Mouse (Mus musculus): ENCODE data around the gene Tex36. TPM values are rescaled to one million over a fixed set of nuclear protein-coding genes. Genes with fewer than 3 reads are reported as not detected.

Gene Tex36
- polyA plus RNA-seq, 1 experiment: not detected

GRCm38 (mm10) chr7:133569194-133569880 lies 32.6 kb downstream of the Tex36 start:
- H3K36me3 ChIP-seq (ENCODE audit: control insufficient read depth, insufficient read depth, low read length): no peaks in the 10 kb centered on the region
- TF ChIP-seq POLR2A (IDR thresholded peaks at IDR 0.05; ENCODE audit: low read depth, low read length) (no peak), CTCF (conservative IDR thresholded peaks at IDR 0.05; ENCODE audit: insufficient read depth, insufficient read length, low read depth, low read length) (no peak)
- H3K27me3 ChIP-seq (replicated peaks; ENCODE audit: control insufficient read depth, insufficient read depth, low read length): no peaks in the 10 kb centered on the region
- no peak overlapping the region for H3K4me3 ChIP-seq (ENCODE audit: insufficient read depth, low read depth, low read length)
- H3K4me1 ChIP-seq (ENCODE audit: control insufficient read depth, insufficient read depth, low read length): no peaks in the 10 kb centered on the region
- H3K27ac ChIP-seq (ENCODE audit: insufficient read depth, low read depth, low read length): no peak overlapping the region
- 16% methylated on average over 16 of the region's 16 CpGs for WGBS
- peak; percentile 38 for DNase-seq

- 81% methylated on average over 8 of the region's 8 CpGs for WGBS
- no peak for DNase-seq
- Histone ChIP-seq H3K4me3 (ENCODE audit: insufficient read depth, low read depth, low read length) (no peak overlapping the region), H3K27ac (ENCODE audit: insufficient read depth, low read depth, low read length) (no peak overlapping the region), H3K36me3 (ENCODE audit: control insufficient read depth, insufficient read depth, low read length) (no peaks in the 10 kb centered on the region), H3K4me1 (ENCODE audit: control insufficient read depth, insufficient read depth, low read length) (no peaks in the 10 kb centered on the region), H3K27me3 (replicated peaks; ENCODE audit: control insufficient read depth, insufficient read depth, low read length) (no peaks in the 10 kb centered on the region)
- TF ChIP-seq CTCF (conservative IDR thresholded peaks at IDR 0.05; ENCODE audit: insufficient read depth, insufficient read length, low read depth, low read length) (no peak), POLR2A (IDR thresholded peaks at IDR 0.05; ENCODE audit: low read depth, low read length) (no peak)
Observed at GRCm38 (mm10) chr7:133564600-133564999, 37.4 kb downstream of the Tex36 start.

GRCm38 (mm10) chr7:133563175-133563824 lies 38.7 kb downstream of the Tex36 start:
- no peaks in the 10 kb centered on the region for H3K4me1 ChIP-seq (ENCODE audit: control insufficient read depth, insufficient read depth, low read length)
- TF ChIP-seq CTCF (conservative IDR thresholded peaks at IDR 0.05; ENCODE audit: insufficient read depth, insufficient read length, low read depth, low read length) (no peak), POLR2A (IDR thresholded peaks at IDR 0.05; ENCODE audit: low read depth, low read length) (no peak)
- no peaks in the 10 kb centered on the region for H3K27me3 ChIP-seq (replicated peaks; ENCODE audit: control insufficient read depth, insufficient read depth, low read length)
- 88% methylated on average over 3 of the region's 3 CpGs for whole genome bisulfite sequencing
- no peaks in the 10 kb centered on the region for H3K36me3 ChIP-seq (ENCODE audit: control insufficient read depth, insufficient read depth, low read length)
- H3K27ac ChIP-seq (ENCODE audit: insufficient read depth, low read depth, low read length): no peak overlapping the region
- H3K4me3 ChIP-seq (ENCODE audit: insufficient read depth, low read depth, low read length): no peak overlapping the region
- DNase-seq: no peak

- Histone ChIP-seq H3K27ac (ENCODE audit: insufficient read depth, low read depth, low read length) (no peak overlapping the region), H3K27me3 (replicated peaks; ENCODE audit: control insufficient read depth, insufficient read depth, low read length) (no peaks in the 10 kb centered on the region), H3K4me1 (ENCODE audit: control insufficient read depth, insufficient read depth, low read length) (no peaks in the 10 kb centered on the region), H3K4me3 (ENCODE audit: insufficient read depth, low read depth, low read length) (no peak overlapping the region), H3K36me3 (ENCODE audit: control insufficient read depth, insufficient read depth, low read length) (no peaks in the 10 kb centered on the region)
- TF ChIP-seq CTCF (conservative IDR thresholded peaks at IDR 0.05; ENCODE audit: insufficient read depth, insufficient read length, low read depth, low read length) (peak; percentile 49; the same call in 1 of the 2 replicates), POLR2A (IDR thresholded peaks at IDR 0.05; ENCODE audit: low read depth, low read length) (no peak)
- 64% methylated on average over 8 of the region's 8 CpGs for WGBS
- DNase-seq: peak; percentile 27
Observed at GRCm38 (mm10) chr7:133555786-133556492, 46.0 kb downstream of the Tex36 start.

GRCm38 (mm10) chr7:133552306-133552991 lies 49.5 kb downstream of the Tex36 start:
- no peaks in the 10 kb centered on the region for H3K36me3 ChIP-seq (ENCODE audit: control insufficient read depth, insufficient read depth, low read length)
- WGBS: 91% methylated on average over 7 of the region's 7 CpGs

GRCm38 (mm10) chr7:133551000-133551399 lies 51.0 kb downstream of the Tex36 start:
- WGBS: 63% methylated on average over 2 of the region's 2 CpGs
- no peak for DNase-seq
- TF ChIP-seq CTCF (conservative IDR thresholded peaks at IDR 0.05; ENCODE audit: insufficient read depth, insufficient read length, low read depth, low read length) (no peak), POLR2A (IDR thresholded peaks at IDR 0.05; ENCODE audit: low read depth, low read length) (no peak)
- Histone ChIP-seq H3K27ac (ENCODE audit: insufficient read depth, low read depth, low read length) (no peak overlapping the region), H3K27me3 (replicated peaks; ENCODE audit: control insufficient read depth, insufficient read depth, low read length) (no peaks in the 10 kb centered on the region), H3K4me3 (ENCODE audit: insufficient read depth, low read depth, low read length) (no peak overlapping the region), H3K36me3 (ENCODE audit: control insufficient read depth, insufficient read depth, low read length) (no peaks in the 10 kb centered on the region), H3K4me1 (ENCODE audit: control insufficient read depth, insufficient read depth, low read length) (no peaks in the 10 kb centered on the region)

More at GRCm38 (mm10) chr7:133552306-133552991, 49.5 kb downstream of the Tex36 start:
- Histone ChIP-seq H3K27me3 (replicated peaks; ENCODE audit: control insufficient read depth, insufficient read depth, low read length) (no peaks in the 10 kb centered on the region), H3K4me3 (ENCODE audit: insufficient read depth, low read depth, low read length) (no peak overlapping the region), H3K4me1 (ENCODE audit: control insufficient read depth, insufficient read depth, low read length) (no peaks in the 10 kb centered on the region), H3K27ac (ENCODE audit: insufficient read depth, low read depth, low read length) (no peak overlapping the region)
- TF ChIP-seq POLR2A (IDR thresholded peaks at IDR 0.05; ENCODE audit: low read depth, low read length) (no peak), CTCF (conservative IDR thresholded peaks at IDR 0.05; ENCODE audit: insufficient read depth, insufficient read length, low read depth, low read length) (no peak)
- DNase-seq: no peak
